Mouse (Mus musculus) erythroblast, embryonic 14.5 days (primary cell): ENCODE measurements around the gene Msmb.

ENCODE experiments used
- GATA1 ChIP-seq: IDR thresholded peaks from 2 replicates; pipeline ENCODE4 v1.6.1; 2012; ENCODE audit warnings: low read length, inconsistent platforms, mixed read lengths
- TAL1 ChIP-seq: IDR thresholded peaks from 3 replicates; pipeline ENCODE4 v1.6.1; 2012; ENCODE audit warnings: low read length, inconsistent platforms, mixed read lengths

DNA sequence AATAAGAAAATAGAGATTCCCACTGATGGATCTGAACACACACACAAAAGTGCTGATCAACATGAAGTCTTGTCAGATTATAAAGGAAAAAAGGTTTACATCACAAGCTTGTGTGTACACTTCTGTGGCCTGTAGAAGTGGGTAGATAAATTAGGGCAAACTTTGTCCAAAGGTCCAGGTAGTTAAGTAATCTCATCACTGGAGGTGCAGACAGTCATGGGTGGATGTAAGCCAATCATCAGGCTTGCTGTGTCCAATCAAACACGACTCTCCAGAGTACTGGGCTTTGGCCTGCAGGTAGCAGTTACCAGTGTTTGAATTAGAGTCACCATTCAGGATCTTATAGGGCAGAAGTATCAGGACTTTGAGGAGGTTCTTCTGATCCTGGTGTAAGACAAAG, 48.8 kb upstream of the Msmb start:
- TF ChIP-seq TAL1 (no peak), GATA1 (no peak)
